Mouse (Mus musculus) adrenal gland, adult 18-20 months (tissue): ENCODE measurements around the gene Jchain. TPM values are rescaled to one million over a fixed set of nuclear protein-coding genes. Genes with fewer than 3 reads are reported as not detected.
A peak's percentile ranks its signal among the peaks of the same experiment; 100 is the strongest.
"Not testable (repeated sequence)": the region's sequence is repeated elsewhere in the genome, so short reads cannot be mapped to it uniquely, and the experiment has no call there.

Experiments
- DNase-seq, 2 experiments: peaks; one replicate each; pipeline ENCODE4 v3.0.0; 2021 to 2022; ENCODE audit warnings: low spot score in 2 of 2
- long read RNA-seq, 2 experiments: library from polyadenylated mRNA; stranded (forward); transcript quantifications; one replicate each; pipeline ENCODE4 v2.0.0; 2021
- total RNA-seq, 2 experiments: library from RNA; stranded (reverse); gene quantifications; 1 replicate in 1 of 2; 2 replicates in 1 of 2; pipeline ENCODE4 v1.2.3; 2021

Gene Jchain
- 1 to 10 TPM in 1 of 2 experiments, under 1 TPM in 1; 0.66 to 4.7 TPM for total RNA-seq
- long read RNA-seq, experiment 1, transcript Jchain-201 (4 exons, 1,393 nt): major isoform, 6 of 6 reads
- long read RNA-seq, experiment 1, partial matches to known transcripts: 0 of 6 reads
- long read RNA-seq, experiment 1, other reads (novel, unspliced or antisense): 0 of 6 reads
- long read RNA-seq, experiment 2, transcript Jchain-201 (4 exons, 1,393 nt): major isoform, 10 of 11 reads
- long read RNA-seq, experiment 2, partial matches to known transcripts: 1 of 11 reads
- long read RNA-seq, experiment 2, other reads (novel, unspliced or antisense): 0 of 11 reads

DNA sequence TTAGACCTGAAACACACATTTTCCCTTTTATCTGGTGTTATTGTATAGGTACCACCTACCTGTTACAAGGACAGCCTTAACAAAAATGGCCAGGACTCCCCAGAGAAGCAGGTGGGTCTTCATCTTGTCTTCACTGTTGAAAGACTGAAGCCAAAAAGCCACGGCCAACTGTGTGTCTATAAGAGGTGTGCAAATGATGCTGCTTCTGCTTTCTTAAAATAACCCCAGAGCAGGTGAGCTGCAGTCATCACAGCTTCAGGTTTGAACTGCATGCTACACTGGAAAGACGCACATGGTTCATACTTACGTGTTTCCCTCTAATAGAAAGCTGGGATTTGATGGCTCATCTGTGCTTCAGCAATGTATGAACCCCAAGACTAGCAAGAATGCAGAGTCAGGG is at the start of gene Jchain:
Gene Jchain, minus strand, starts transcription at position 235 of the 400 bp plus-strand sequence.
- DNase-seq: no peak

DNA sequence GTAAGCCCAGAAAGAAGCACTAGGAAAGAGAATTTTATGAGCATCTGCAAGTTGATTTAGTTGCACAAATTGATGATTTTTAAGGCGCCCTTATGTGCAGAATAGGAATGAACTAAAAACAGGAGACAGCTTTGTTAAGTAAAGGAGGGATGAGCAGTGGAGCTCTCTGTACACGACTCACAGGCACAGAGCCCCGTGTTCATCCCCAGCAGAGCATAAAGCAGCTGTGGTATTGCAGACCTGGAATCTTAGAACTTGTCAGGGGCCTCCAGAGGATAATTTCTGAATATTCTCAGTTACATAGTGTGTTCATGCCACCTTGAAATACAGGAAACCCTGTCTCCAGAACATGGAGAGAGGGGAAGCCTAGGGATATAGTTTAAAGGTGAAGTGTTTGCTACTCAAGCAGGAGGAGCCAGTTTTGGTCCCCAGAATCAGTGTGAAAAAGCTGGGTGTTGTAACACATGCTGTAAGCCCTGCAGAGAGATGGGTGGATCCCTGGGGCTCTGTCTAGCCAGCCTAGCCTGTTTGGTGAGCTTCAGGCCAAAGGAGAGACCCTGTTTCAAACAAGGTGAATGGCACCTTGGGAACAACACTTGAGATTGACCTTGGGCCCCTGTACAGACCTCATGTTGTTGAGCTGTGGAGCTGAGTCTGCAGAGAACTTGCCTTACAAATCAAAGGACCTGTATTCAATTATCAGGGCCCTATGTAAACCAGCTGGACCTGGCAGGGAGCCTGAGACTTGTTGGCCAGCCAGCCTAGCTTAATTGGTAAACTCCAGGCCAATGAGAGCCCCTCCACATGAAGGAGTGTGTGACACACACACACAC is 48.0 kb upstream of the Jchain start:
- no peak for DNase-seq

DNA sequence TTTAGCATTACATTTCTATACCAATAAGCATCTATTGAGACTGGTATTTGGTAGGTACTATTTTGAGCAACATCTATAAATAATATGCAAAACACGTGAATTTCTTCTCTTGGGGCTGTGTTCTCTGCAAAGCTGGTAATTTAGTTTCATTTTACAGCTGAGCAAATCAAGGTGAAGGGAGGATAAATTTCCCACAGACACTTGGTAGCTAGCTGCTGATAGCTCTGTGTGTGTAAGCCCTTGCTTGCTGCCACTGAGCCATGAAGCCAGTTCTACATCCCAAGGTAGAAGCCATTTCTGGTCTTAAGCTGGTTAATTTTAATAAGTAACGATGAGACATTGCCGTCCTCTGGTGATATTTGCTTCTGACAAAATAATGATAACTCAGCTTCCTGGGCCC is 47.1 kb upstream of the Jchain start:
- DNase-seq: no peak

GRCm38 (mm10) chr5:88569541-88569940 is 41.9 kb upstream of the Jchain start:
- DNase-seq: no peak

DNA sequence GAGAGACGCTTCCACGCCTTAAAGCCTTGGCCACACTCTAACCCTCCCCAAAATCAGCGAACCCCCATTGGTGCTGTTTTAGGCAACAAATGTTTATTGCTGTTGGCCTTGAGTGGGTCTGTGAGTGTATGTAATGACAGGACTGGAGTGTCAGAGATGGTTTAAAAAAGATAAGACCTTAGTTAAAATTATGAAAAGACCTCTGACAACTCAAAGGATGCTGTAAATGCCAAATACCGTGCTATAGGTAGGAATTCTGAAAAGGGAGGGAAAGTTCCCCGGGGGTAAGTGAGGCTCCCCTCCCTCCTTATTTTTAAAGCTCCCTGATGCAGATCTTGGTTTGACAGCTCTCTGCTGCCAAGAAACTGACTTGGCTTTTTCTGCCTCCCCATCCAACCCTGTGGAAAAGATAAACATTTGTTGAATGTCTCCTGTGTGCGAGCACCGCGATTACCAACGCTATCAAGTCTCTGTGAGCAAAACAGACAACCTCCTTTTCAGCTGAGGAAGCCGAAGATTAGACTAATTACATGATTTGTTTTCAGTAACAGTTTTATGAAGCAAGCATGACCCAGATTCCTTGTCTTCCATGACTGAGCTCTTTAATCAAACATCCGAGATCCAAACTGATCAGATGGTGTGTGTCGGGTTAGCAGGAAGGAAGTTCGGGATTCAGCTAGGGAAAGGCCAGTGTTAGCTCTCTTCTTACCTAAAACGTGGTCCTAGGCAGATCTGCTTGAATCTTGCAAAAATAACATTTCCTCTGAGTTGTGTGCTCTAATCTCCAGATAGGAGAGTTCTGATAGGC is 38.5 kb upstream of the Jchain start:
- DNase-seq: no peak

DNA sequence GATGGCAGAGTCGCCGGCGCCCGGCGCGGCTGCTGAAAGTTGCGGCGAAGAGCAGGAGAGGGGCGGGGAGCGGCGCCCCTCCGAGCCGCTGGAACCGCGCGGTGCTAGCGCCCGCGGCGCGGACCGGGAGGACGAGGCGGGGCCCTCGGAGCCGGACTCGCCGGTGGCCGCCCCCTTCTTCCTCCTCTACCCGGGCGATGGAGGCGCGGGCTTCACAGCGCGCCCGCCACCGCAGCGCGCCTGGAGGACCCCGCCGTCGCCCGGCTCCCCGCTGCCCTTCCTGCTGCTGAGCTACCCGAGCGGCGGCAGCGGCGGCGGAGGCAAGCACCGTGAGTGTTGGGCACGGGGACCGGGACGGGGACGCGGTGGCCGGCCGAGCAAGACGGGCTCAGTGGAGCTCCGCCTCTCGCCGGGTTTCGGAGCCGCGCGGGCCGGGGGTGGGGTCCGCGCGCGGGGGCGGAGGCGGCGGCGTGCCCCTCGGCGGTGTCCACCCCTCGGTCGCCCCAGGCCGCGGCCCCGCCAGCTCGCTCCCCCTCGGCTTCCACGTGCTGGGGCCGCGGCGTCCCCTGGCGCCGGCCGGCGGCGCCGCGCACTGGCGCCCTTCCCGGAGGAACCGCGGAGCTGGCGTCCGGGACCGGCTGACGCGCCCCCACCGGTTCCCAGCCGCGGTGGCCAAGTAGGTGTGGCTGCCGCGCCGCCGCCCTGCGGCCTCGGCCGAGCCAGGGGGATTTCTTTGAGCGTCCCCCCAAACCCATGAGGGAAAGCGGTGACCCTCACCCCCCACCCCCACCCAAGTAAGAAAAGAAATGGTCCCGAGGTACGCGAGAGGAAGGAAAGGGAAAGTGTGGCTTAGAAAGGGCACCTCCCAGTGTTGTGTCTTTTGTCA is 37.7 kb upstream of the Jchain start:
- DNase-seq: peak; percentile 72 to 79

DNA sequence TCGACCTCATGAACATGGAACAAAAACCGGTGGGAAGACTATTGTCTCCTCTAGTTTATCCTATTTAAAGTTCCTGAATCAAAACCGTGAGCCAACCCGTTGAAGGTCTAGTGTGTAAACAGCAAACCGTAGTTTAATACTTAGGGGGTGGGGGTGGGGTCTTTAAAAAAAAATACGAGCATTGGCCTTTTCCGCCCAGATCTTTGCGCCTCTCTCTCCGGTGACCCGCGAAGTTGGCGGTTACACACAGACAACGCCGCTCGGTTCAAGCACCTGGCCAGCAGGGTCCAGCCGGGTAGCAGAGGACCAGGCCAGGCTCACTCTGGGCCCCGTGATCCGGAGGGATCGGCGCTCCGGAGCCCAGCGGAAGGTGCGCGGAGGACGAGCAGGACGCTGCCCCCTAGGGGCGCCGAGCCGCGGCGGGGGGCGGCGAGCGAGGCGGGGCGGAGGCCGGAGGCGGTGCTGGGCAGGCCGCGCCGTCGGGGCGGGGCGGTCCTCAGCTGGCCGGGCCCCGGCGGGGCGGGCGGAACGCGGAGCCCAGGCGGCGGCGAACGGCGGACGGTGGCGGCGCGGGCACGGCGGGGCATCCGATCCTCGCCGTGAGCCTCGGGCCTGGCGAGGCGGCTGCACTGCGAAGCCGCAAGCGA is 36.9 kb upstream of the Jchain start, which contains the start of gene Rufy3:
Gene Rufy3, plus strand, starts transcription at position 540 of the 647 bp plus-strand sequence.
- DNase-seq: peak; percentile 92 to 94

DNA sequence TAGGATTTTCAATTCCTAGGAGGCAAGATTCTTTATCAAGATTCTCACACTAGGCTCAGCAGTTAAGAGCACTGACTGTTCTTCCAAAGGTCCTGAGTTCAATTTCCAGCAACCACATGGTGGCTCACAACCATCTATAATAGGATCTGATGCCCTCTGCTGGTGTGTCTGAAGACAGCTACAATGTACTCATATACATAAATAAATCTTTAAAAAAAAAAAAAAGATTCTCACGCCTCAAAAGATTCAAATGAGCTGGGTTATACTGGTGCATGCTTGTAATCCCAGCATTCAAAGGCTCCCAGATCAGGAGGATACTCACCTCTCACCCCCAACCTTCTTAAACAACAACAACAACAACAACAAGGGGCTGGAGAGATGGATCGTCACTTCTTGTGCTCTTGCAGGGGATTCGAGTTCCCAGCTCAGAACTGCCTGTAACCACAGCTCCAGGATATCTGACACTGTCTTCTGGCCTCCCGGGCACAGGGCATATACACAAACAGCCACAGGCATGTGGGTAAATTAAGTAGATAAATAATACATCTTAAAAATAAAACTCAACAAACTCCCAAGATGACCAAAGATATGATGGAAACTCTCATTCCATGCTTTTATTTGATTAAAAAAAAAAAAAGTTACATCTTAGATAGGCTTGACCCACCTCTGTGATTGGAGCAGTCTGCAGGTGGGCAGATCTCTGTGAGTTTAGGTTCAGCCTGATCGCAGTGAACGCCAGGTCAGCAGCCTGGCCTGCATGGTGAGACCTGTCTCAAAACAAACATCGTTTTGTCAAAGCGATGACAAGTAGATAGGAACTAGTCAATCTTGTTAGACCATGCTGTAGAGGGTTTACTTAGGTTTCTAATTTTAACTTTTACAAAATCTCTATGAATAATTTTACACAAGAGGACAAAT is 35.4 kb upstream of the Jchain start:
- no peak for DNase-seq

DNA sequence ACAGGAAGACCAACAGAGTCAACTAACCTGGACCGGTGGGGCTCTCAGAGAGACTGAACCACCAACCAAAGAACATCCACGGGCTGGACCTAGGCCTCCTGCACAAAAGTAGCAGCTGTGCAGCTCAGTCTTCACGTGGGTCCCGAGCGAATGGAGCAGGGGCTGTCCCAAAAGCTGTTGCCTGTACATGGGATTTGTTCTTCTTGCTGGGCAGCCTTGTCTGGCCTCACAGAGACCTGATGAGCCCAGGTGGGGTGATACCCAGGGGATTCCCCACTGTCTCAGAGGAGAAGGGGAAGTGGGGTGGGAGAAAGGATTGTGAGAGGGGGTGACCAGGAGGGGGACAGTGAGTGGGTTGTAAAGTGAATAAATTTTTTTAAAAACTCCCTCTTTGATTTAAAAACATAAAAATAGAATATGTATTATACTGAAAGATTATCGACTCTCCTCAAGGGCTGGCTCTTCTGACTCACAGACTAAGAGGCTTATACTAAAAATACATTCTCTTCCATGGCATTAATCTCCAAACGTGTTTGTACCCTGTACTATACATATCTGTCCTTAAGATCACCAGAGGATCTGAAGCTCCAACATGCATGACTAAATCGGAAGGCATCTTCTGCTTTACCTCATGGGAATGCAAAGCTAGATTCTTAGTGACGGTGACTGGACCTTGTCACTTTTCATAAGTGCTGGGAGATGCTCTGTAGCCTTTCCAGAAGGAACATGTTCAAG is 33.6 kb upstream of the Jchain start:
- DNase-seq: no peak

- DNase-seq: no peak
Observed at GRCm38 (mm10) chr5:88558991-88559390, 31.3 kb upstream of the Jchain start.

GRCm38 (mm10) chr5:88554086-88554886 is 26.6 kb upstream of the Jchain start, which contains the start of gene Utp3:
Gene Utp3, plus strand, starts transcription at chr5:88554462.
- peak; percentile 88 to 89 for DNase-seq

- no peak for DNase-seq
Observed at GRCm38 (mm10) chr5:88553271-88554085, 25.8 kb upstream of the Jchain start.

DNA sequence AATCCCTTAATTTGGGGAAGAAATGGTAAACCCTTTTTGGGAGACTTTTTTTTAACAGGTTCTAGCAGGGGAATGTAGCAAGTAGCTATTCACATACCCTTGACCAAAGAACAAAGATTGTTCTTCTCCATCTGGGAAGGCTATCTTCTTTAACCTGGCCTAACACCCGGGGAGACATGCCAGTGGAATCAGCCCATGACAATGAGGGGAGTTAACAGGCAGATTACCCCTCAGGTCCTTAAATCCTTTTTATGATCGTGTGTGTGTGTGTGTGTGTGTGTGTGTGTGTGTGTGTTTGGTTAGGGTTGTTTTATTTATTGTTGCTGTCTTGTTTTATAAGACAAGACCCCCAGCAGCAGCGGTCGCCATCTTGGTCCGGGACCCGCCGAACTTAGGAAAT is 17.8 kb upstream of the Jchain start:
- DNase-seq: no peak

DNA sequence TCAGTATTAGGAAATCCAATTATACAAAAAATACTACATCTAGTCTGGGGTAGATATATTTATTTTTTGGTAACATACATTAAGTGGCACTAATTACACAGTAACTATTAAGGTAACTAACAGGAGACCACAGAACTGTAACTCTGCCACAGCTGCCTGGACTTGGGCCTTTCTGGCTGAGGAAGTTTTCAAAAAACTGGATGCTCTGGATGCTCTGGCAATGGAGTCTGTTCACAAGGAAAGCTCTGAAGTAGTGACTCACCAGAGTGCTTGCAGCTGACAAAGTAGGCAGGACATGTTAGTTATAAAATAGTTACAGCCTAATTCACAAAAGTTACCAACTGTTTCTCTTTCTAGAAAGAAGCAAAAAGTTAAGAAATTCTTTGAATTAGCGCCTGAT is 16.7 kb upstream of the Jchain start:
- not testable (repeated sequence) for DNase-seq

GRCm38 (mm10) chr5:88542651-88543282 is 15.1 kb upstream of the Jchain start:
- peak in 1 of 2 experiments; percentile 30 for DNase-seq

DNA sequence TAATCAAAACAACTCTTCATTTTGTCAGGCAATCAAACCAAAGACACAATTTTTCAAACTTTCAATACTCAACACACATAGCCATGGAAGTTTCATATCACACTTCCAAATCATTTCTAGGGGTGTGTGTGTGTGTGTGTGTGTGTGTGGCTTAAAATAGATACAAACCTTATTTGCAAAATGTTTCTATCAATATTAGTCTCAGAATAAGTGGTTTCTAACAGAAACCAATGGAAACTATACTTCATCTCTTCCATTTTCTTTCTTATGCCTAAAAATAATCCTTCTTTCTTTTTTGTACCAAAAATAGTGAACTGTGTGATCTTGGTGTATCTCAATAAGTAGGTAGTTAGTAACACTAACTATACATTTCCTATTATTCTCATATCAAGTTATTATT is 13.2 kb upstream of the Jchain start:
- no peak for DNase-seq
